Mouse (Mus musculus) intestine, embryonic 14.5 days (tissue): ENCODE measurements at regions not wholly inside any gene's neighbourhood (a gene's known extent, or its start where the extent isn't known, plus 50 kb on each side); places are given as distances from the start of the nearest gene placed in this dataset.

ENCODE experiments used
- ATAC-seq: fragments of 200-750 bp; cut with Nextera tagmentation; replicated peaks from 2 replicates; pipeline ENCODE4 v1.8.0; 2017; ENCODE audit warnings: low read depth, moderate number of reproducible peaks, moderate TSS enrichment, moderate library complexity; ENCODE audit not compliant: low FRiP score, low TSS enrichment
- DNase-seq: peaks from one replicate; pipeline ENCODE4 v3.0.0-alpha.2; 2018; ENCODE audit warnings: low spot score
- H3K27ac ChIP-seq: fragments of 300-500 bp; sonication (generic); 2 replicates; pipeline ENCODE4 v1.5.1; 2014; ENCODE audit warnings: low read depth, mild to moderate bottlenecking, control low read depth
- H3K27me3 ChIP-seq: fragments of 300-500 bp; sonication (generic); replicated peaks from 2 replicates; pipeline ENCODE4 v1.6.1; 2014; ENCODE audit warnings: low read length, control low read depth; ENCODE audit not compliant: control insufficient read depth, insufficient read depth
- H3K36me3 ChIP-seq: fragments of 300-500 bp; sonication (generic); 2 replicates; pipeline ENCODE4 v1.6.1; 2014; ENCODE audit warnings: low read length, control low read depth; ENCODE audit not compliant: control insufficient read depth, insufficient read depth
- H3K4me1 ChIP-seq: fragments of 300-500 bp; sonication (generic); replicated peaks from 2 replicates; pipeline ENCODE4 v1.6.1; 2014; ENCODE audit warnings: low read length, control low read depth, mixed read lengths; ENCODE audit not compliant: control insufficient read depth, insufficient read depth
- H3K4me2 ChIP-seq: fragments of 300-500 bp; sonication (generic); 2 replicates; pipeline ENCODE4 v1.6.1; 2014; ENCODE audit warnings: low read length
- H3K4me3 ChIP-seq: fragments of 300-500 bp; sonication (generic); 2 replicates; pipeline ENCODE4 v1.5.1; 2014; ENCODE audit warnings: low read depth, low read length, control low read depth, mixed read lengths
- H3K9ac ChIP-seq: fragments of 300-500 bp; sonication (generic); 2 replicates; pipeline ENCODE4 v1.6.1; 2014; ENCODE audit warnings: mild to moderate bottlenecking, low read length
- H3K9me3 ChIP-seq: fragments of 300-500 bp; sonication (generic); 2 replicates; pipeline ENCODE4 v1.6.1; 2016; ENCODE audit warnings: low read length, control low read depth; ENCODE audit not compliant: control insufficient read depth
- WGBS: fragments of 180-500 bp; shearing (Covaris S2); extraction: QIAGEN DNeasy Blood & Tissue Kit; methylation state at CpG from one replicate; pipeline ENCODE4 v1.1.7; 2014; 5-methylcytosine and 5-hydroxymethylcytosine counted together

- Histone ChIP-seq H3K27ac (peak overlapping the region; percentile 57), H3K4me1 (peaks cover 21% of the 10 kb centered on the region), H3K4me2 (no peak overlapping the region), H3K27me3 (no peaks in the 10 kb centered on the region), H3K9ac (no peak overlapping the region), H3K9me3 (no peaks in the 10 kb centered on the region), H3K4me3 (no peak overlapping the region), H3K36me3 (no peaks in the 10 kb centered on the region)
- ATAC-seq (peak; percentile 17; the same call in 1 of the 2 replicates), DNase-seq (no peak)
- WGBS, result 35% methylated on average over 8 of the region's 8 CpGs
These were observed 215.1 kb downstream of the Sox4 start for GRCm38 (mm10) chr13:28738160-28739100.

GRCm38 (mm10) chr13:28732475-28732874, 221.0 kb downstream of the Sox4 start:
- peaks cover 4% of the 10 kb centered on the region; the same call in 1 of the 2 replicates for H3K4me1 ChIP-seq
- H3K4me3 ChIP-seq, result no peak overlapping the region
- H3K4me2 ChIP-seq, result no peak overlapping the region
- WGBS, result 70% methylated on average over 1 of the region's 1 CpGs
- H3K36me3 ChIP-seq, result no peaks in the 10 kb centered on the region
- no peak overlapping the region for H3K9ac ChIP-seq
- ATAC-seq (no peak), DNase-seq (no peak)
- H3K9me3 ChIP-seq, result no peaks in the 10 kb centered on the region
- H3K27ac ChIP-seq, result no peak overlapping the region
- H3K27me3 ChIP-seq, result no peaks in the 10 kb centered on the region

- Histone ChIP-seq H3K4me3 (no peak overlapping the region), H3K27ac (no peak overlapping the region), H3K4me2 (no peak overlapping the region), H3K9me3 (no peaks in the 10 kb centered on the region), H3K9ac (no peak overlapping the region), H3K4me1 (0 out of 2 replicates have a peak, but pooled peaks cover 3% of the 10 kb centered on the region), H3K27me3 (no peaks in the 10 kb centered on the region), H3K36me3 (no peaks in the 10 kb centered on the region)
- DNase-seq, result no peak
- 79% methylated on average over 3 of the region's 3 CpGs for WGBS
- no peak for ATAC-seq
These were observed 221.5 kb downstream of the Sox4 start for GRCm38 (mm10) chr13:28732036-28732435.

- Histone ChIP-seq H3K27ac (no peak overlapping the region), H3K36me3 (no peaks in the 10 kb centered on the region), H3K27me3 (no peaks in the 10 kb centered on the region), H3K4me2 (no peak overlapping the region), H3K4me3 (no peak overlapping the region), H3K9ac (no peak overlapping the region), H3K9me3 (no peaks in the 10 kb centered on the region), H3K4me1 (0 out of 2 replicates have a peak, but pooled peaks cover 3% of the 10 kb centered on the region)
- no peak for DNase-seq
- ATAC-seq, result no peak
- WGBS, result 90% methylated on average over 8 of the region's 8 CpGs
These were observed 223.4 kb downstream of the Sox4 start for GRCm38 (mm10) chr13:28730059-28730580.

GRCm38 (mm10) chr13:28728768-28729167, 224.7 kb downstream of the Sox4 start:
- Histone ChIP-seq H3K27ac (no peak overlapping the region), H3K4me3 (no peak overlapping the region), H3K4me1 (0 out of 2 replicates have a peak, but pooled peaks cover 3% of the 10 kb centered on the region), H3K36me3 (no peaks in the 10 kb centered on the region), H3K4me2 (no peak overlapping the region), H3K27me3 (no peaks in the 10 kb centered on the region), H3K9ac (no peak overlapping the region), H3K9me3 (no peaks in the 10 kb centered on the region)
- DNase-seq (no peak), ATAC-seq (no peak)
- 70% methylated on average over 5 of the region's 5 CpGs for WGBS

GRCm38 (mm10) chr13:28724300-28724699, 229.2 kb downstream of the Sox4 start:
- 60% methylated on average over 3 of the region's 3 CpGs for WGBS
- no peak for DNase-seq
- Histone ChIP-seq H3K4me3 (no peak overlapping the region), H3K4me1 (peaks cover 15% of the 10 kb centered on the region), H3K9ac (no peak overlapping the region), H3K4me2 (no peak overlapping the region), H3K27ac (no peak overlapping the region), H3K9me3 (no peaks in the 10 kb centered on the region), H3K27me3 (no peaks in the 10 kb centered on the region), H3K36me3 (no peaks in the 10 kb centered on the region)
- ATAC-seq, result no peak

GRCm38 (mm10) chr13:28722074-28722473, 231.4 kb downstream of the Sox4 start:
- peaks cover 23% of the 10 kb centered on the region for H3K4me1 ChIP-seq
- no peak for DNase-seq
- H3K4me2 ChIP-seq, result no peak overlapping the region
- no peaks in the 10 kb centered on the region for H3K36me3 ChIP-seq
- no peak for ATAC-seq
- no peak overlapping the region for H3K4me3 ChIP-seq
- H3K27ac ChIP-seq, result no peak overlapping the region
- no peaks in the 10 kb centered on the region for H3K9me3 ChIP-seq
- no peaks in the 10 kb centered on the region for H3K27me3 ChIP-seq
- H3K9ac ChIP-seq, result no peak overlapping the region
- WGBS, result 68% methylated on average over 2 of the region's 2 CpGs

- H3K4me1 ChIP-seq, result peaks cover 23% of the 10 kb centered on the region
- DNase-seq, result no peak
- 75% methylated on average over 11 of the region's 11 CpGs for WGBS
- H3K9ac ChIP-seq, result no peak overlapping the region
- no peak for ATAC-seq
- H3K36me3 ChIP-seq, result no peaks in the 10 kb centered on the region
- H3K4me2 ChIP-seq, result no peak overlapping the region
- H3K4me3 ChIP-seq, result no peak overlapping the region
- H3K27me3 ChIP-seq, result no peaks in the 10 kb centered on the region
- no peak overlapping the region for H3K27ac ChIP-seq
- no peaks in the 10 kb centered on the region for H3K9me3 ChIP-seq
These were observed 231.9 kb downstream of the Sox4 start for GRCm38 (mm10) chr13:28721548-28721981.
